Comparison of ENCODE assay signal across 8 mouse cellular contexts in genomic region chr11:69431829-69432639, GRCm38 (mm10). TPM values are rescaled to one million over a fixed set of nuclear protein-coding genes. Genes with fewer than 3 reads are reported as not detected.
A peak's percentile ranks its signal among the peaks of the same experiment; 100 is the strongest.
DNase-seq lines count a peak whose midpoint lies in the region; ATAC-seq and TF ChIP-seq lines count a peak whose summit lies in the region.

No protein-coding gene starts in this region.

- H3K9me3 ChIP-seq in intestine, embryonic 14.5 days (ENCODE audit: control insufficient read depth, low read length), result no peaks in the 10 kb centered on the region

- H3K4me1 ChIP-seq in cortical plate, adult 2 months (ENCODE audit: control insufficient read depth, insufficient read depth, low read length), result no peaks in the 10 kb centered on the region
- peaks cover 8% of the 10 kb centered on the region; the same call in 1 of the 2 replicates for H3K4me1 ChIP-seq in intestine, embryonic 14.5 days (replicated peaks; ENCODE audit: control insufficient read depth, insufficient read depth, low read length)

- no peak overlapping the region for H3K27ac ChIP-seq in cortical plate, adult 2 months (ENCODE audit: insufficient read depth, low read length)
- no peak overlapping the region for H3K27ac ChIP-seq in intestine, embryonic 14.5 days (ENCODE audit: low read depth)

- no peak overlapping the region for H3K4me2 ChIP-seq in intestine, embryonic 14.5 days (ENCODE audit: low read length)

- no peak for TF ChIP-seq POLR2A in cortical plate, adult 2 months (IDR thresholded peaks at IDR 0.05; ENCODE audit: extremely low read depth, insufficient read depth, low read length)

- no peak overlapping the region for H3K9ac ChIP-seq in intestine, embryonic 14.5 days (ENCODE audit: low read length)

- peak; percentile 61 for ATAC-seq in intestine, embryonic 14.5 days (replicated peaks; ENCODE audit: low FRiP score, low TSS enrichment, low read depth)
- peak; percentile 89 for ATAC-seq in megakaryocyte-erythroid progenitor cell, adult 5-6 weeks (replicated peaks; ENCODE audit: low FRiP score, low TSS enrichment, poor library complexity, severe bottlenecking)

- DNase-seq in left cerebral cortex, adult 18-20 months (ENCODE audit: low spot score in 2 of 2), result peak; percentile 59 to 60
- DNase-seq in left cerebral cortex, adult 11 months (ENCODE audit: low spot score), result no peak
- peak; percentile 44 to 60 for DNase-seq in gastrocnemius, adult 8-10 months (ENCODE audit: low spot score in 2 of 2)
- peak; percentile 70 for DNase-seq in intestine, embryonic 14.5 days (ENCODE audit: low spot score)
- DNase-seq in left cerebral cortex, postnatal 14 days (ENCODE audit: low spot score in 2 of 2), result peak; percentile 80 to 91
- peak; percentile 58 for DNase-seq in right cerebral cortex, postnatal 25 days

- H3K4me3 ChIP-seq in cortical plate, adult 2 months (ENCODE audit: insufficient read depth, low read length), result no peak overlapping the region
- H3K4me3 ChIP-seq in intestine, embryonic 14.5 days (ENCODE audit: low read depth, low read length), result no peak overlapping the region

- no peaks in the 10 kb centered on the region for H3K27me3 ChIP-seq in intestine, embryonic 14.5 days (replicated peaks; ENCODE audit: control insufficient read depth, insufficient read depth, low read length)

- no peaks in the 10 kb centered on the region for H3K36me3 ChIP-seq in intestine, embryonic 14.5 days (ENCODE audit: control insufficient read depth, insufficient read depth, low read length)

- WGBS in intestine, embryonic 14.5 days, result 31% methylated on average over 11 of the region's 11 CpGs

- intact Hi-C loops in left cerebral cortex, postnatal 14 days (cut with DNase I), result loop anchor here (5.0 kb wide), 2 partner anchors 35 to 80 kb away; partner anchors contain the start of genes Cyb5d1, Naa38 and Tmem88

- TF ChIP-seq CTCF in cortical plate, adult 2 months (IDR thresholded peaks at IDR 0.05; ENCODE audit: extremely low read depth, insufficient read depth, low read length), result peak; percentile 70

RNA-seq across cellular contexts. Expression of gene Kdm6b, which starts 18.6 kb away (rescaled TPM):
- 10 to 100 TPM; 28.2 to 32.2 TPM for total RNA-seq in left cerebral cortex, adult 18-20 months (2021)
- polyA plus RNA-seq in cortical plate, adult 2 months (2012; rRNA removed), result 5.0 and 5.3 TPM in 2 replicates
- total RNA-seq in gastrocnemius, adult 8-10 months (2022), result 10 to 100 TPM; 19.1 to 22.9 (median 20.8) TPM
- 29.1 and 29.6 TPM in 2 replicates for polyA plus RNA-seq in intestine, embryonic 14.5 days (2014; fragmentation: Nextera tagmentation; extraction: Ambion mirVana)
- total RNA-seq in left cerebral cortex, postnatal 14 days (2021), result 10 to 100 TPM; 33.0 to 33.3 TPM
- 19.3 and 22.1 TPM in 2 replicates for total RNA-seq in megakaryocyte-erythroid progenitor cell, adult 5-6 weeks (2014; fragmentation: Nextera tagmentation)
- 1.6 and 2.7 TPM in 2 replicates for total RNA-seq in megakaryocyte-erythroid progenitor cell, adult 5-6 weeks (2017)

RNA-seq across cellular contexts. Expression of gene Tmem88, which starts 34.0 kb away (rescaled TPM):
- 1 to 10 TPM; 3.4 to 3.7 TPM for total RNA-seq in left cerebral cortex, adult 18-20 months (2021)
- polyA plus RNA-seq in cortical plate, adult 2 months (2012; rRNA removed), result 6.5 and 6.8 TPM in 2 replicates
- total RNA-seq in gastrocnemius, adult 8-10 months (2022), result 1 to 10 TPM; 4.1 to 4.6 (median 4.1) TPM
- polyA plus RNA-seq in intestine, embryonic 14.5 days (2014; fragmentation: Nextera tagmentation; extraction: Ambion mirVana), result 34.8 and 38.4 TPM in 2 replicates
- total RNA-seq in left cerebral cortex, postnatal 14 days (2021), result 1 to 10 TPM; 2.6 to 2.9 TPM
- total RNA-seq in megakaryocyte-erythroid progenitor cell, adult 5-6 weeks (2014; fragmentation: Nextera tagmentation), result 0.37 TPM in 1 of 2 replicates, not detected in the other
- not detected in 2 replicates for total RNA-seq in megakaryocyte-erythroid progenitor cell, adult 5-6 weeks (2017)

RNA-seq across cellular contexts. Expression of gene Cyb5d1, which starts 36.6 kb away (rescaled TPM):
- total RNA-seq in left cerebral cortex, adult 18-20 months (2021), result 10 to 100 TPM; 42.7 to 48.1 TPM
- 34.3 and 35.6 TPM in 2 replicates for polyA plus RNA-seq in cortical plate, adult 2 months (2012; rRNA removed)
- total RNA-seq in gastrocnemius, adult 8-10 months (2022), result 10 to 100 TPM; 33.2 to 38.0 (median 36.7) TPM
- polyA plus RNA-seq in intestine, embryonic 14.5 days (2014; fragmentation: Nextera tagmentation; extraction: Ambion mirVana), result 23.3 and 23.8 TPM in 2 replicates
- total RNA-seq in left cerebral cortex, postnatal 14 days (2021), result 10 to 100 TPM; 36.8 to 42.0 TPM
- total RNA-seq in megakaryocyte-erythroid progenitor cell, adult 5-6 weeks (2014; fragmentation: Nextera tagmentation), result 16.2 and 20.9 TPM in 2 replicates
- total RNA-seq in megakaryocyte-erythroid progenitor cell, adult 5-6 weeks (2017), result 36.7 and 41.7 TPM in 2 replicates

RNA-seq across cellular contexts. Expression of gene Naa38, which starts 36.7 kb away (rescaled TPM):
- total RNA-seq in left cerebral cortex, adult 18-20 months (2021), result 100 to 1,000 TPM; 117 to 120 TPM
- 215 and 222 TPM in 2 replicates for polyA plus RNA-seq in cortical plate, adult 2 months (2012; rRNA removed)
- 10 to 100 TPM; 73.2 to 78.1 (median 75.7) TPM for total RNA-seq in gastrocnemius, adult 8-10 months (2022)
- polyA plus RNA-seq in intestine, embryonic 14.5 days (2014; fragmentation: Nextera tagmentation; extraction: Ambion mirVana), result 184 and 197 TPM in 2 replicates
- total RNA-seq in left cerebral cortex, postnatal 14 days (2021), result 100 to 1,000 TPM in 1 of 2 experiments, 10 to 100 TPM in 1; 92.0 to 106 TPM
- 161 and 169 TPM in 2 replicates for total RNA-seq in megakaryocyte-erythroid progenitor cell, adult 5-6 weeks (2014; fragmentation: Nextera tagmentation)
- 156 and 170 TPM in 2 replicates for total RNA-seq in megakaryocyte-erythroid progenitor cell, adult 5-6 weeks (2017)
